Mouse (Mus musculus): ENCODE measurements around the gene Gpr174.
"Not testable (repeated sequence)": the region's sequence is repeated elsewhere in the genome, so short reads cannot be mapped to it uniquely, and the experiment has no call there.

Gene Gpr174

GRCm38 (mm10) chrX:107255486-107256227, at the start of gene Gpr174:
Gene Gpr174 (plus strand): TSS chrX:107255878.
- DNase-seq (ENCODE audit: low spot score), result no peak

GRCm38 (mm10) chrX:107217577-107218090, 38.0 kb upstream of the Gpr174 start:
- no peak for DNase-seq (ENCODE audit: low spot score)

- DNase-seq (ENCODE audit: low spot score), result no peak
Observed at GRCm38 (mm10) chrX:107224846-107225245, 30.8 kb upstream of the Gpr174 start.

GRCm38 (mm10) chrX:107231214-107231613, 24.5 kb upstream of the Gpr174 start:
- no peak for DNase-seq (ENCODE audit: low spot score)

- no peak for DNase-seq (ENCODE audit: low spot score)
Observed at GRCm38 (mm10) chrX:107234655-107235054, 21.0 kb upstream of the Gpr174 start.

- DNase-seq (ENCODE audit: low spot score), result no peak
Observed at GRCm38 (mm10) chrX:107236461-107236860, 19.2 kb upstream of the Gpr174 start.

GRCm38 (mm10) chrX:107250390-107250789, 5.3 kb upstream of the Gpr174 start:
- no peak for DNase-seq (ENCODE audit: low spot score)

- no peak for DNase-seq (ENCODE audit: low spot score)
Observed at GRCm38 (mm10) chrX:107264619-107265018, 8.9 kb downstream of the Gpr174 start.

GRCm38 (mm10) chrX:107277606-107278005, 21.9 kb downstream of the Gpr174 start:
- DNase-seq (ENCODE audit: low spot score), result no peak

GRCm38 (mm10) chrX:107284211-107284610, 28.5 kb downstream of the Gpr174 start:
- DNase-seq (ENCODE audit: low spot score), result no peak

GRCm38 (mm10) chrX:107297861-107298260, 42.2 kb downstream of the Gpr174 start:
- not testable (repeated sequence) for DNase-seq (ENCODE audit: low spot score)

- no peak for DNase-seq (ENCODE audit: low spot score)
Observed at GRCm38 (mm10) chrX:107298761-107299160, 43.1 kb downstream of the Gpr174 start.

- no peak for DNase-seq (ENCODE audit: low spot score)
Observed at GRCm38 (mm10) chrX:107306492-107306891, 50.8 kb downstream of the Gpr174 start.

GRCm38 (mm10) chrX:107312533-107312932, 56.9 kb downstream of the Gpr174 start:
- DNase-seq (ENCODE audit: low spot score), result no peak

GRCm38 (mm10) chrX:107325697-107326381, 70.2 kb downstream of the Gpr174 start:
- DNase-seq (ENCODE audit: low spot score), result no peak

- DNase-seq (ENCODE audit: low spot score), result no peak
Observed at GRCm38 (mm10) chrX:107329849-107330248, 74.2 kb downstream of the Gpr174 start.

GRCm38 (mm10) chrX:107336609-107337008, 80.9 kb downstream of the Gpr174 start:
- DNase-seq (ENCODE audit: low spot score), result no peak

- DNase-seq (ENCODE audit: low spot score), result no peak
Observed at GRCm38 (mm10) chrX:107341980-107342379, 86.3 kb downstream of the Gpr174 start.
